ENCODE assay signal across 16 mouse cellular contexts in genomic region chr10:21975384-21975783, GRCm38 (mm10).
A peak's percentile ranks its signal among the peaks of the same experiment; 100 is the strongest.
DNase-seq lines count a peak whose midpoint lies in the region; ATAC-seq and TF ChIP-seq lines count a peak whose summit lies in the region.
"Had no signal": no experiment of that assay in that cellular context is flagged by ENCODE, and none has a peak within 500 bp of the region (broad histone marks: within the 10 kb centered on the region; RNA-seq: fewer than 3 reads in every experiment).

No protein-coding gene starts in this region.

- no peak for TF ChIP-seq EP300 in stomach, postnatal 0 days (optimal IDR thresholded peaks at IDR 0.05)

- ATAC-seq in stomach, embryonic 14.5 days (ENCODE audit: insufficient number of reproducible peaks, insufficient read depth, low FRiP score, low read depth), result 0 out of 2 replicates have a peak, but pooled peaks have one; percentile 49
- no peak for ATAC-seq in stomach, postnatal 0 days (ENCODE audit: low FRiP score, low TSS enrichment)
- ATAC-seq in neutrophil, adult 5-6 weeks (ENCODE audit: extremely low read depth, insufficient number of reproducible peaks, low FRiP score, poor library complexity, severe bottlenecking), result peak; percentile 63
- ATAC-seq: forebrain, embryonic 13.5 days; intestine, postnatal 0 days; midbrain, embryonic 15.5 days had no signal

- no peak overlapping the region for H3K9ac ChIP-seq in stomach, embryonic 14.5 days (replicated peaks; ENCODE audit: low read depth, low read length)
- H3K9ac ChIP-seq in stomach, postnatal 0 days (ENCODE audit: low read length), result no peak overlapping the region
- H3K9ac ChIP-seq: forebrain, embryonic 13.5 days; lung, embryonic 14.5 days; midbrain, embryonic 15.5 days had no signal

- no peak overlapping the region for H3K4me2 ChIP-seq in stomach, embryonic 14.5 days (replicated peaks; ENCODE audit: low read depth, low read length)
- no peak overlapping the region for H3K4me2 ChIP-seq in stomach, postnatal 0 days (replicated peaks; ENCODE audit: low read depth)
- H3K4me2 ChIP-seq: forebrain, embryonic 13.5 days; liver, embryonic 11.5 days; lung, embryonic 14.5 days; midbrain, embryonic 15.5 days had no signal

- no peak overlapping the region for H3K4me3 ChIP-seq in stomach, embryonic 14.5 days (ENCODE audit: low read depth, low read length)
- no peak overlapping the region for H3K4me3 ChIP-seq in stomach, postnatal 0 days (ENCODE audit: low read depth, low read length)
- H3K4me3 ChIP-seq: forebrain, embryonic 13.5 days; limb, embryonic 10.5 days; midbrain, embryonic 15.5 days had no signal

- H3K27ac ChIP-seq in stomach, embryonic 14.5 days (ENCODE audit: low read length), result no peak overlapping the region
- no peak overlapping the region for H3K27ac ChIP-seq in stomach, postnatal 0 days (replicated peaks)
- H3K27ac ChIP-seq: forebrain, embryonic 13.5 days; limb, embryonic 10.5 days; midbrain, embryonic 15.5 days had no signal

- no peaks in the 10 kb centered on the region for H3K4me1 ChIP-seq in stomach, embryonic 14.5 days (ENCODE audit: control insufficient read depth, insufficient read depth, low read length)
- H3K4me1 ChIP-seq in stomach, postnatal 0 days (replicated peaks; ENCODE audit: control insufficient read depth, insufficient read depth), result no peaks in the 10 kb centered on the region
- H3K4me1 ChIP-seq: forebrain, embryonic 13.5 days; midbrain, embryonic 15.5 days had no signal

- no peak for TF ChIP-seq CTCF in stomach, postnatal 0 days (IDR thresholded peaks at IDR 0.05; ENCODE audit: low read depth)

- no peaks in the 10 kb centered on the region for H3K36me3 ChIP-seq in stomach, embryonic 14.5 days (ENCODE audit: control insufficient read depth, insufficient read depth, low read length)
- H3K36me3 ChIP-seq in stomach, postnatal 0 days (ENCODE audit: control insufficient read depth, insufficient read depth, low read length), result no peaks in the 10 kb centered on the region
- H3K36me3 ChIP-seq: limb, embryonic 10.5 days; midbrain, embryonic 15.5 days had no signal

- H3K9me3 ChIP-seq in stomach, embryonic 14.5 days (ENCODE audit: control insufficient read depth, low read depth, low read length), result no peaks in the 10 kb centered on the region
- H3K9me3 ChIP-seq in stomach, postnatal 0 days (ENCODE audit: control insufficient read depth, low read length), result no peaks in the 10 kb centered on the region
- H3K9me3 ChIP-seq: forebrain, embryonic 13.5 days; limb, embryonic 10.5 days; megakaryocyte, embryonic 14.5 days; midbrain, embryonic 15.5 days had no signal

- 53% methylated on average over 6 of the region's 6 CpGs for WGBS in stomach, embryonic 14.5 days
- WGBS in stomach, postnatal 0 days, result 55% methylated on average over 6 of the region's 6 CpGs

- peak; percentile 28 to 74 for DNase-seq in adrenal gland, adult (ENCODE audit: inconsistent age in 2 of 2, low spot score in 1 of 2)
- no peak for DNase-seq in adrenal gland, postnatal 25 days
- DNase-seq in stomach, postnatal 0 days (ENCODE audit: low spot score), result no peak
- DNase-seq in thymus, postnatal 4 days, result peak; percentile 50
- DNase-seq in heart, adult 11 months, result no peak
- DNase-seq in cerebellum, adult 9-11 months, result no peak
- DNase-seq: cerebellum, postnatal 10 days; lung, embryonic 14.5 days had no signal

- H3K27me3 ChIP-seq in stomach, embryonic 14.5 days (ENCODE audit: control insufficient read depth, insufficient read depth, low read length), result no peaks in the 10 kb centered on the region
- no peaks in the 10 kb centered on the region for H3K27me3 ChIP-seq in stomach, postnatal 0 days (ENCODE audit: control insufficient read depth, insufficient read depth, low read length)
- H3K27me3 ChIP-seq: forebrain, embryonic 13.5 days; midbrain, embryonic 15.5 days had no signal

Comparison
In these comparisons a context has a peak if more than half of its experiments do, and no peak if none do; other contexts are left out.
1. DNase-seq: peak in adrenal gland, adult (2 of 2) and thymus, postnatal 4 days (single experiment); none in adrenal gland, postnatal 25 days (single experiment), stomach, postnatal 0 days (single experiment), heart, adult 11 months (single experiment) and cerebellum, adult 9-11 months (single experiment).